Mouse (Mus musculus) 3T3-L1 (cell line): ENCODE measurements around the gene Sgk1.
"Not testable (repeated sequence)": the region's sequence is repeated elsewhere in the genome, so short reads cannot be mapped to it uniquely, and the experiment has no call there.

Source experiments
- DNase-seq: peaks from one replicate; pipeline ENCODE4 v3.0.0-alpha.2; 2015; ENCODE audit warnings: low read depth, low spot score

The Sgk1 gene

GRCm38 (mm10) chr10:21998503-21999180 is 116.7 kb downstream of the Sgk1 start:
- no peak for DNase-seq

- peak; percentile 32 for DNase-seq
Observed at GRCm38 (mm10) chr10:22000491-22001306, 118.7 kb downstream of the Sgk1 start.

- no peak for DNase-seq
Observed at GRCm38 (mm10) chr10:22001621-22002020, 119.6 kb downstream of the Sgk1 start.

GRCm38 (mm10) chr10:22004763-22005162 is 122.8 kb downstream of the Sgk1 start:
- DNase-seq, result no peak

- no peak for DNase-seq
Observed at GRCm38 (mm10) chr10:22007160-22007801, 125.3 kb downstream of the Sgk1 start.

- peak; percentile 81 for DNase-seq
Observed at GRCm38 (mm10) chr10:22007802-22008172, 125.8 kb downstream of the Sgk1 start.

- DNase-seq, result peak; percentile 82
Observed at GRCm38 (mm10) chr10:22010088-22010818, 128.3 kb downstream of the Sgk1 start.

GRCm38 (mm10) chr10:22017469-22018159 is 135.6 kb downstream of the Sgk1 start:
- no peak for DNase-seq

- DNase-seq, result peak; percentile 39
Observed at GRCm38 (mm10) chr10:22018618-22019017, 136.6 kb downstream of the Sgk1 start.

- no peak for DNase-seq
Observed at GRCm38 (mm10) chr10:22034303-22034702, 152.3 kb downstream of the Sgk1 start.

- DNase-seq, result not testable (repeated sequence)
Observed at GRCm38 (mm10) chr10:22036256-22036655, 154.3 kb downstream of the Sgk1 start.
